Mouse (Mus musculus): ENCODE measurements around the gene Lin7c. TPM values are rescaled to one million over a fixed set of nuclear protein-coding genes. Genes with fewer than 3 reads are reported as not detected.
A peak's percentile ranks its signal among the peaks of the same experiment; 100 is the strongest.

Gene Lin7c
- polyA plus RNA-seq, 1 experiment from 2014 or later, result 57.1 TPM

GRCm38 (mm10) chr2:109927876-109928275, 37.2 kb downstream of the Lin7c start:
- Histone ChIP-seq H3K36me3 (ENCODE audit: insufficient read depth, low read length) (0 out of 2 replicates have a peak, but pooled peaks cover 6% of the 10 kb centered on the region), H3K4me3 (replicated peaks; ENCODE audit: low read depth, low read length) (no peak overlapping the region), H3K4me1 (replicated peaks; ENCODE audit: insufficient read depth, low read length) (peaks cover 18% of the 10 kb centered on the region), H3K4me2 (ENCODE audit: low read length) (no peak overlapping the region), H3K27ac (no peak overlapping the region), H3K27me3 (ENCODE audit: insufficient read depth, low read length) (no peaks in the 10 kb centered on the region), H3K9ac (ENCODE audit: low read depth, low read length) (no peak overlapping the region), H3K9me3 (replicated peaks; ENCODE audit: low read length) (no peaks in the 10 kb centered on the region)
- ATAC-seq (replicated peaks; ENCODE audit: low FRiP score, low read depth) (no peak), DNase-seq (ENCODE audit: low spot score) (no peak)
- no peak for TF ChIP-seq CTCF (IDR thresholded peaks at IDR 0.05; ENCODE audit: low read depth)

GRCm38 (mm10) chr2:109928791-109929190, 38.1 kb downstream of the Lin7c start:
- no peaks in the 10 kb centered on the region for H3K27me3 ChIP-seq (ENCODE audit: insufficient read depth, low read length)
- 58% methylated on average over 4 of the region's 4 CpGs for WGBS
- DNase-seq (ENCODE audit: low spot score), result no peak
- ATAC-seq (replicated peaks; ENCODE audit: low FRiP score, low read depth), result no peak
- H3K4me1 ChIP-seq (replicated peaks; ENCODE audit: insufficient read depth, low read length), result peaks cover 21% of the 10 kb centered on the region
- 0 out of 2 replicates have a peak, but pooled peaks cover 6% of the 10 kb centered on the region for H3K36me3 ChIP-seq (ENCODE audit: insufficient read depth, low read length)
- no peak overlapping the region for H3K27ac ChIP-seq
- no peak for TF ChIP-seq CTCF (IDR thresholded peaks at IDR 0.05; ENCODE audit: low read depth)
- H3K4me2 ChIP-seq (ENCODE audit: low read length), result no peak overlapping the region
- no peaks in the 10 kb centered on the region for H3K9me3 ChIP-seq (replicated peaks; ENCODE audit: low read length)
- H3K9ac ChIP-seq (ENCODE audit: low read depth, low read length), result no peak overlapping the region
- H3K4me3 ChIP-seq (replicated peaks; ENCODE audit: low read depth, low read length), result no peak overlapping the region

- Histone ChIP-seq H3K27me3 (ENCODE audit: insufficient read depth, low read length) (no peaks in the 10 kb centered on the region), H3K27ac (no peak overlapping the region), H3K9ac (ENCODE audit: low read depth, low read length) (no peak overlapping the region), H3K4me1 (replicated peaks; ENCODE audit: insufficient read depth, low read length) (peaks cover 21% of the 10 kb centered on the region), H3K36me3 (ENCODE audit: insufficient read depth, low read length) (0 out of 2 replicates have a peak, but pooled peaks cover 6% of the 10 kb centered on the region), H3K4me2 (ENCODE audit: low read length) (no peak overlapping the region), H3K4me3 (replicated peaks; ENCODE audit: low read depth, low read length) (no peak overlapping the region), H3K9me3 (replicated peaks; ENCODE audit: low read length) (no peaks in the 10 kb centered on the region)
- no peak for DNase-seq (ENCODE audit: low spot score)
- no peak for ATAC-seq (replicated peaks; ENCODE audit: low FRiP score, low read depth)
- no peak for TF ChIP-seq CTCF (IDR thresholded peaks at IDR 0.05; ENCODE audit: low read depth)
- 90% methylated on average over 3 of the region's 3 CpGs for WGBS
Observed at GRCm38 (mm10) chr2:109929256-109929655, 38.6 kb downstream of the Lin7c start.

- DNase-seq (ENCODE audit: low spot score) (no peak), ATAC-seq (replicated peaks; ENCODE audit: low FRiP score, low read depth) (no peak)
- WGBS, result 92% methylated on average over 5 of the region's 5 CpGs
- H3K4me3 ChIP-seq (replicated peaks; ENCODE audit: low read depth, low read length), result no peak overlapping the region
- no peak for TF ChIP-seq CTCF (IDR thresholded peaks at IDR 0.05; ENCODE audit: low read depth)
- no peak overlapping the region for H3K4me2 ChIP-seq (ENCODE audit: low read length)
- H3K27ac ChIP-seq, result no peak overlapping the region
- no peak overlapping the region for H3K9ac ChIP-seq (ENCODE audit: low read depth, low read length)
- H3K27me3 ChIP-seq (ENCODE audit: insufficient read depth, low read length), result no peaks in the 10 kb centered on the region
- no peaks in the 10 kb centered on the region for H3K9me3 ChIP-seq (replicated peaks; ENCODE audit: low read length)
- peaks cover 21% of the 10 kb centered on the region for H3K4me1 ChIP-seq (replicated peaks; ENCODE audit: insufficient read depth, low read length)
- 0 out of 2 replicates have a peak, but pooled peaks cover 6% of the 10 kb centered on the region for H3K36me3 ChIP-seq (ENCODE audit: insufficient read depth, low read length)
Observed at GRCm38 (mm10) chr2:109930366-109930765, 39.7 kb downstream of the Lin7c start.

GRCm38 (mm10) chr2:109930771-109931170, 40.1 kb downstream of the Lin7c start:
- H3K27me3 ChIP-seq (ENCODE audit: insufficient read depth, low read length), result no peaks in the 10 kb centered on the region
- no peak overlapping the region for H3K27ac ChIP-seq
- no peak for DNase-seq (ENCODE audit: low spot score)
- no peak overlapping the region for H3K4me2 ChIP-seq (ENCODE audit: low read length)
- no peak overlapping the region for H3K9ac ChIP-seq (ENCODE audit: low read depth, low read length)
- no peak overlapping the region for H3K4me3 ChIP-seq (replicated peaks; ENCODE audit: low read depth, low read length)
- H3K9me3 ChIP-seq (replicated peaks; ENCODE audit: low read length), result no peaks in the 10 kb centered on the region
- no peak for ATAC-seq (replicated peaks; ENCODE audit: low FRiP score, low read depth)
- H3K4me1 ChIP-seq (replicated peaks; ENCODE audit: insufficient read depth, low read length), result peaks cover 18% of the 10 kb centered on the region
- TF ChIP-seq CTCF (IDR thresholded peaks at IDR 0.05; ENCODE audit: low read depth), result peak; percentile 52
- 88% methylated on average over 4 of the region's 4 CpGs for WGBS
- 0 out of 2 replicates have a peak, but pooled peaks cover 4% of the 10 kb centered on the region for H3K36me3 ChIP-seq (ENCODE audit: insufficient read depth, low read length)

GRCm38 (mm10) chr2:109931978-109932780, 41.5 kb downstream of the Lin7c start:
- no peaks in the 10 kb centered on the region for H3K9me3 ChIP-seq (replicated peaks; ENCODE audit: low read length)
- no peak overlapping the region for H3K9ac ChIP-seq (ENCODE audit: low read depth, low read length)
- no peaks in the 10 kb centered on the region for H3K36me3 ChIP-seq (ENCODE audit: insufficient read depth, low read length)
- peak overlapping the region; percentile 22; the same call in 1 of the 2 replicates for H3K4me3 ChIP-seq (replicated peaks; ENCODE audit: low read depth, low read length)
- peaks cover 19% of the 10 kb centered on the region for H3K4me1 ChIP-seq (replicated peaks; ENCODE audit: insufficient read depth, low read length)
- ATAC-seq (replicated peaks; ENCODE audit: low FRiP score, low read depth) (peak; percentile 61; the same call in 1 of the 2 replicates), DNase-seq (ENCODE audit: low spot score) (peak; percentile 54)
- WGBS, result 8% methylated on average over 13 of the region's 13 CpGs
- H3K27me3 ChIP-seq (ENCODE audit: insufficient read depth, low read length), result no peaks in the 10 kb centered on the region
- H3K4me2 ChIP-seq (ENCODE audit: low read length), result peak overlapping the region; percentile 53
- H3K27ac ChIP-seq, result peak overlapping the region; percentile 60
- no peak for TF ChIP-seq CTCF (IDR thresholded peaks at IDR 0.05; ENCODE audit: low read depth)

All from kidney, postnatal 0 days (tissue).